Mouse (Mus musculus) lung, embryonic 14.5 days (tissue): ENCODE data around the gene Fam19a5. TPM values are rescaled to one million over a fixed set of nuclear protein-coding genes. Genes with fewer than 3 reads are reported as not detected.
A peak's percentile ranks its signal among the peaks of the same experiment; 100 is the strongest.

ENCODE experiments used
- ATAC-seq: fragments of 200-750 bp; cut with Nextera tagmentation; 2 replicates; pipeline ENCODE4 v1.8.0; 2017; ENCODE audit warnings: mild to moderate bottlenecking, moderate TSS enrichment, moderate library complexity; ENCODE audit not compliant: insufficient read depth
- DNase-seq: peaks from one replicate; pipeline ENCODE4 v3.0.0-alpha.2; 2015
- H3K27ac ChIP-seq: fragments of 300-500 bp; sonication (generic); 2 replicates; pipeline ENCODE4 v1.5.1; 2014; ENCODE audit warnings: low read depth, mild to moderate bottlenecking, moderate library complexity
- H3K27me3 ChIP-seq: fragments of 300-500 bp; sonication (generic); 2 replicates; pipeline ENCODE4 v1.6.1; 2014; ENCODE audit warnings: low read length, control low read depth; ENCODE audit not compliant: insufficient read depth
- H3K36me3 ChIP-seq: fragments of 300-500 bp; sonication (generic); 2 replicates; pipeline ENCODE4 v1.6.1; 2014; ENCODE audit warnings: control low read depth; ENCODE audit not compliant: insufficient read depth
- H3K4me1 ChIP-seq: fragments of 300-500 bp; sonication (generic); 2 replicates; pipeline ENCODE4 v1.6.1; 2014; ENCODE audit warnings: antibody characterized with exemption, control low read depth; ENCODE audit not compliant: insufficient read depth
- H3K4me2 ChIP-seq: fragments of 300-500 bp; sonication (generic); 2 replicates; pipeline ENCODE4 v1.6.1; 2014; ENCODE audit warnings: mild to moderate bottlenecking
- H3K4me3 ChIP-seq: fragments of 300-500 bp; sonication (generic); 2 replicates; pipeline ENCODE4 v1.5.1; 2014; ENCODE audit warnings: low read depth, low read length
- H3K9ac ChIP-seq: fragments of 300-500 bp; sonication (generic); 2 replicates; pipeline ENCODE4 v1.6.1; 2014
- H3K9me3 ChIP-seq: fragments of 300-500 bp; sonication (generic); 2 replicates; pipeline ENCODE4 v1.6.1; 2016; ENCODE audit warnings: low read depth, low read length, control low read depth
- CTCF ChIP-seq: IDR thresholded peaks from 2 replicates; pipeline ENCODE4 v1.5.1; 2016; ENCODE audit warnings: antibody characterized with exemption, low read depth
- WGBS: fragments of 180-500 bp; shearing (Covaris S2); extraction: QIAGEN DNeasy Blood & Tissue Kit; methylation state at CpG from one replicate; pipeline ENCODE4 v1.1.7; 2014; 5-methylcytosine and 5-hydroxymethylcytosine counted together
- polyA plus RNA-seq: library from polyadenylated mRNA; unstranded; fragments of >200 nt; fragmentation: Nextera tagmentation; extraction: Ambion mirVana; gene quantifications from 2 replicates; pipeline ENCODE4 v1.2.1, GENCODE M21; 2014

Gene Fam19a5
- polyA plus RNA-seq, 1 experiment from 2014 or later = 0.75 TPM

- WGBS = 68% methylated on average over 1 of the region's 1 CpGs
- DNase-seq = no peak
These were observed 65.1 kb downstream of the Fam19a5 start for GRCm38 (mm10) chr15:87609236-87609635.

GRCm38 (mm10) chr15:87623966-87624609 is 80.0 kb downstream of the Fam19a5 start:
- under 1% methylated on average over 59 of the region's 86 CpGs for WGBS
- peak; percentile 71 for TF ChIP-seq CTCF
- ATAC-seq (peak; percentile 89), DNase-seq (peak; percentile 85)
- Histone ChIP-seq H3K4me3 (peak overlapping the region; percentile 52), H3K27me3 (peaks cover 35% of the 10 kb centered on the region), H3K36me3 (no peaks in the 10 kb centered on the region), H3K9me3 (no peaks in the 10 kb centered on the region), H3K27ac (0 out of 2 replicates have a peak overlapping the region, but pooled peaks have one; percentile 18), H3K9ac (peak overlapping the region; percentile 48), H3K4me1 (no peaks in the 10 kb centered on the region), H3K4me2 (peak overlapping the region; percentile 90)

More at GRCm38 (mm10) chr15:87609236-87609635, 65.1 kb downstream of the Fam19a5 start:
- H3K27me3 ChIP-seq = no peaks in the 10 kb centered on the region
- H3K36me3 ChIP-seq = no peaks in the 10 kb centered on the region
- no peak overlapping the region for H3K4me2 ChIP-seq
- ATAC-seq = no peak
- H3K4me1 ChIP-seq = no peaks in the 10 kb centered on the region
- no peak for TF ChIP-seq CTCF
- H3K4me3 ChIP-seq = no peak overlapping the region
- H3K9ac ChIP-seq = no peak overlapping the region
- no peak overlapping the region for H3K27ac ChIP-seq
- no peaks in the 10 kb centered on the region for H3K9me3 ChIP-seq

- no peak for TF ChIP-seq CTCF
- Histone ChIP-seq H3K4me3 (peak overlapping the region; percentile 52), H3K4me2 (peak overlapping the region; percentile 90), H3K9ac (peak overlapping the region; percentile 48), H3K36me3 (no peaks in the 10 kb centered on the region), H3K27me3 (peaks cover 35% of the 10 kb centered on the region), H3K4me1 (no peaks in the 10 kb centered on the region), H3K27ac (0 out of 2 replicates have a peak overlapping the region, but pooled peaks have one; percentile 18), H3K9me3 (no peaks in the 10 kb centered on the region)
- DNase-seq (peak; percentile 31), ATAC-seq (peak; percentile 62)
- under 1% methylated on average over 73 of the region's 76 CpGs for WGBS
These were observed 80.6 kb downstream of the Fam19a5 start for GRCm38 (mm10) chr15:87624610-87625091.

- DNase-seq = peak; percentile 91
- peak overlapping the region; percentile 52 for H3K4me3 ChIP-seq
- peak overlapping the region; percentile 90 for H3K4me2 ChIP-seq
- ATAC-seq = peak; percentile 85
- no peak overlapping the region for H3K27ac ChIP-seq
- under 1% methylated on average over 65 of the region's 68 CpGs for WGBS
- no peaks in the 10 kb centered on the region for H3K36me3 ChIP-seq
- H3K4me1 ChIP-seq = no peaks in the 10 kb centered on the region
- peaks cover 35% of the 10 kb centered on the region for H3K27me3 ChIP-seq
- peak overlapping the region; percentile 48 for H3K9ac ChIP-seq
- H3K9me3 ChIP-seq = no peaks in the 10 kb centered on the region
- peak; percentile 96 for TF ChIP-seq CTCF
These were observed 81.3 kb downstream of the Fam19a5 start for GRCm38 (mm10) chr15:87625236-87626023.

- no peaks in the 10 kb centered on the region for H3K27me3 ChIP-seq
- no peak overlapping the region for H3K27ac ChIP-seq
- H3K4me1 ChIP-seq = no peaks in the 10 kb centered on the region
- no peak for DNase-seq
- H3K36me3 ChIP-seq = no peaks in the 10 kb centered on the region
- no peak for ATAC-seq
- no peak overlapping the region for H3K4me3 ChIP-seq
- H3K4me2 ChIP-seq = no peak overlapping the region
- 91% methylated on average over 5 of the region's 5 CpGs for WGBS
- H3K9me3 ChIP-seq = no peaks in the 10 kb centered on the region
- no peak for TF ChIP-seq CTCF
- no peak overlapping the region for H3K9ac ChIP-seq
These were observed 91.2 kb downstream of the Fam19a5 start for GRCm38 (mm10) chr15:87635272-87635671.

- Histone ChIP-seq H3K4me2 (no peak overlapping the region), H3K27me3 (no peaks in the 10 kb centered on the region), H3K27ac (no peak overlapping the region), H3K9ac (no peak overlapping the region), H3K9me3 (no peaks in the 10 kb centered on the region), H3K4me1 (no peaks in the 10 kb centered on the region), H3K36me3 (no peaks in the 10 kb centered on the region), H3K4me3 (no peak overlapping the region)
- DNase-seq (no peak), ATAC-seq (no peak)
- TF ChIP-seq CTCF = no peak
- 83% methylated on average over 4 of the region's 4 CpGs for WGBS
These were observed 92.3 kb downstream of the Fam19a5 start for GRCm38 (mm10) chr15:87636407-87636806.

- DNase-seq (no peak), ATAC-seq (no peak)
- Histone ChIP-seq H3K4me2 (no peak overlapping the region), H3K27me3 (no peaks in the 10 kb centered on the region), H3K4me1 (no peaks in the 10 kb centered on the region), H3K9ac (no peak overlapping the region), H3K36me3 (no peaks in the 10 kb centered on the region), H3K9me3 (no peaks in the 10 kb centered on the region), H3K4me3 (no peak overlapping the region), H3K27ac (no peak overlapping the region)
- TF ChIP-seq CTCF = no peak
These were observed 93.1 kb downstream of the Fam19a5 start for GRCm38 (mm10) chr15:87637234-87637633.
